Mouse (Mus musculus) liver, adult (tissue): ENCODE data around the gene Lipc.
A peak's percentile ranks its signal among the peaks of the same experiment; 100 is the strongest.

Source experiments
- GATA4 ChIP-seq: IDR thresholded peaks from 2 replicates; pipeline ENCODE4 v1.6.1; 2014; ENCODE audit warnings: mild to moderate bottlenecking, low read length; ENCODE audit not compliant: insufficient replicate concordance

Gene Lipc

DNA sequence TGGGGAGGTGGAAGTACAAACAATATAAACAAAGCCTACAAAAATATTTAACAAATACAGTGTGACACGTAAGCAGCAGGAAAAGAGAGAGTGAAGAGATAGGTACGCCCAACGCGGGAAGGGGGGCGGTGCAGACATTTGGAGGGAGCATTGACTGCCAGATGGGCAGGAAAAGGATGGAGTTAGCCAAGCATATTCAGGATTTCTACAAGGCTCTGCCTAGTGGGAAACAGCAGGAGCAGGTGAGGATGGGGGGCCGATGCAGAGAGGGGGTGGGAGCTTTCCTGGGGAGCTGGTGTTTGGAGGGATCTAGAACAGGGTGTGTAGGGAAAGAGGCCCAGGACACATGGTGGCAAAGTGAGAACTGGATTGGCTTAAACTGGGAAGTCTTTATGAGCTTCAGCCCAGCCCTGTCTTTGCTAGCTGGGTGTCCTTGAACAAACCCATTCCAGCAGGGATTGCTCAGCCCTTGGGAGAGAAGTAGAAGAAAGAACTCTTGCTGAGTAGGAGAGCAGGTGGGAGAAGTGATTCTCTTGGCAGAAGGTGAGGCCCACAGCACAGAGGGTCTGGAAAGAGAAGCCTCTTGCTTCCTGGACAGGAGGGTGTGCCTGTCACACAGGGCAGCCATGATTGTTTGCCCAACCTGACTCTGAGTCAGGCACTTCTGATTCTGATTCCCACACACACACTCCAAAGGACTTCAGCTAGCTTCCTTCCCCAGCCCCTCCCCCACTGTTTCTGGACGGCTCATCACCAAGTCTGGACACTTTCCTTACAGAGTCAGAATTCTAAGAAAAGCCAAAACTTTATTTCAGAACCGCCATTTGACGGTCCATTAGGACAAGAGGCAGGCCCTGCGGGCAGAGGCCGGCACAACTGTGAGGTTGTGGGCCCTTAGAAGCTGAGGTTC is 49.0 kb downstream of the Lipc start:
- no peak for TF ChIP-seq GATA4

DNA sequence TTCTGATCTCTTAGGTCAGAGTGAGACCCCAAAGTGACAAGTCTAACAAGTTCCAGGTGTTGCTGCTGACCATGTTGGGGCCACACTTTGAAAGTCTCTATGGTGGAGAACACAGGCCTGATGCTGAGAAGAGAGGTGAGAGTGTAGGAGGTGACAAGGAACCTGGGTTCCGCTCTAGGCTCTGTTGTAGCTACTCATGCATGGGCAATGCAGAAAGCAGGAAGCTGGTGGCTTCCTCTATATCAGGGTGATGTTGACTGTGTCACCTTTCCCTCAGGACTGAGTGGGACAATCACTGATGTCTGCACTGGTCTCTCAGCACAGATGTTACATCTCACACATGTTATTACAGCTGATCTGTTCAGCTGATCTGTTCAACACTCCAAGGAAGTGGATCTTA is 57.8 kb downstream of the Lipc start:
- TF ChIP-seq GATA4: no peak

DNA sequence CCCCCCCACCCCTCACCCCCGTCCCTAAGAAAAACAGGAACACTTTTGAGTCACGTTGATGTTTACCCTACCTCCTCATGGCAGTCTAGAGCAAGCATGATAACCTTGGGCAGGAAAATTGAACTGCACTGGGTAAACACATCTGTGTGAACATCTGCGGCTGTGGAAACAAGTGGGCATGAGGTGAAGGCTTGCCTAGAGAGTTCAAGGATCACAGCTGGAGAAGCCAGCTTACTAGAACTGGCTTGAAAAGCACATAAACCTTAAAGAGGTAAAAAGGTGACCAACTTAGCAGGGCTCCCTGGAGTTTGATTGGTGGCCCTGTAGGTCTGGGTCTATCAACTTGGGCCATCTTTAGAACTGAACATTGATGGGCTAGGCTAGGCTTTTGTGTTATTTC is 58.5 kb downstream of the Lipc start:
- TF ChIP-seq GATA4: no peak

DNA sequence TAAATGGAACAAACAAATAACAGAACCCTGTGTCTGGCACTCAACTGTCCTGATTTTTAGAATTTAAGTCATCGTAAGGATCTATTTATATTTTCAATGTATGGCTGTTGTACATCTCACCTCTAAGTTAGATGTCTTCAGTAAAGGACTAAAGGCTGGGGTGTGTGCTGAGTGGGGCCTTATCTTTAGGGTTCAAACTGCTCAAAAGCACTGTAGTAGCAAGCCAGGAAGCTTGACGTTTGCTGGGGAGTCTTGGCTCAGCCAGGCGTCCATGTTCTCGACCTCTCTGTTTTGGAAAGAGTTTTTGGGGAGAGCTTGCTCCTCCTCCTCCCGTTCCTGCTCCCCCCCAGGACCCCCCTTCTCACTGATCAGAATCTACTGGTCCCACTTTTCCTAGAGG is 59.4 kb downstream of the Lipc start:
- no peak for TF ChIP-seq GATA4

DNA sequence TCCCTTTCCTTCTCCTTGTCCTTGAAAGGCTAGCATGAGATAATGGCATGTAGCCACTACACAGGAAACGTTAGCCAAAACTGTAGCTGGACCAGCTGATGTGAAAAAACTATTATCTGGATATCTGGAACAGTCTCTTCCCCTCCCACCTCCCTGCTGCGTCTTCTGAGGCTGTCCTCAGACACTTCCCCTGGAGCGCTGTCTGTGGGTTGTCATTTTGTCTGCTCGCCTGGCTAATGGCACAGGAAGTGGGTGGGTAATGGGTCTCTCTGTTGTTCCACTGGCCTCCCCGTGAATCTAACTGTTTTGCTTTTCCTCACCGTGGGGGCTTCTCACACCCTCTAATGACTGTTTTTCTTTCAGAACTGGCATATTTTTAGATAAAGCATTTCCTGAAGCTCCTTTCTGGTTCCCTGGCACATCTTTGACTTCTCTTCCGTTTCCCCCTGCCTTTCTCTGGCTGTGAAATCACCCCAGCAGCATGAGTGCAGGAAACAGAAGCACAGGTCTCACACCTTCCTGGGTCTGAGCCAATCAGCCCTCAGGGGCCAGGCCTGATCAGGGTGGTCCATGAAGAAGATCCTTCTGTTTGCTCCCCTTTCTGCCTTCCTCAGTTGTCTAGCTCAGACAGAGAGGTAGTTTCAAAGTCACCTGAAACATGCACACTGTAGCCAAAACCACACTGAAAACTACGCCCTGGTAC is 60.4 kb downstream of the Lipc start:
- no peak; the same call in 1 of the 2 replicates for TF ChIP-seq GATA4

DNA sequence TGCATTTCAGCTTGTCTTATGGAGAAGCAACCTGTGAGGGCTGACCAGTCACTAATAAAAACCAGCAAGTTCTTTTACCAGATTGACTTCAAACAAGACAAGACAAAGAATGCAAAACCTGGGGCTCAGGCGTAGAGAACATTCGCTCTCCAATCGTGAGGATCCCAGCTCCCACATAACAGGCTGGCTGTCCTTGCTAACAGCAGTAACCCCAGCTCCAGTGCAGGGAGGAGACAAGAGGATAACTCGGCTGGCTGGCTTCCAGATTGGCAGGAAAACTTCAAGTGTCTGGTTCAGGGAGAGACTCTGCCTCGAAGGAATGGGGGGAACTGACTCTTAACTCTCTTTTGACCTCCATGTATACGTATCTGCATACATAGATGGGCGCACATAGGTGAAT is 61.3 kb downstream of the Lipc start:
- no peak for TF ChIP-seq GATA4

DNA sequence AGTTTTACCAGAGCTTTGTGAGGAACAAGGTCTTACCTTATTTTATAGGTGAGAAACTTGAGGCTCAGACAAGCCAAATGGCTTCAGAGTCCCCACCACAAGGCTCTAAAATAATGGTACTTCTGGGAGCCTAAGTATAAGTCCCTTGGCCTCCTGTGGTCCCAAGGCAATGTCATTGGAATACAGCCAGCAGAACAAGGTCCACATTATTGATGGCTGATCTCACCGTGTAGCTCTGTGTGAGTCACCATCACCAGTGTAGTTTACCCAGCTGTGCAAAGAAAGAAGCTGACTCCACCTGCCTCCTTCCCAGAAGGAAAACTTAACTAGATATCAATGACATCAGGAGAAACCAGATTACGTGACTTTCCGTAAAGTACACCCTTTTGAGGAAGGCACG is 63.1 kb downstream of the Lipc start:
- no peak for TF ChIP-seq GATA4

DNA sequence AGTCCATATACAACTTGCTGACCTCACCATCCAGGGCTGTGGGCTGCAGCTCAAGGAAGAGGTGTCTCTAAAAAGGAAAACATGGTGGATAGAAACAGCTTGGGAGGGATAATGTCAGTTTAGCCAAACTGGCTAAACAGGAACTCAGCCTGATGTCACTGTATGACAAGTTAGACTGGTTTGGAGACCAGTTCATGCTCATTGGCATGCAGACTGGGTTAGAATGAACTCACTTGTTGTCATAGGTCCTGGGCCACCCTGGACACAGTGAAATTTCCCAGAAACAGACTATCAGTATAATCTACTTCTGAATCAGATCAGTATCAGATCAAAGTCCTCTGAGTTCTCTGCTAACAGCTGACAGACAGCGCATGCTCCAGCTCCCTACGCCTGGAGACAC is 63.5 kb downstream of the Lipc start:
- TF ChIP-seq GATA4: peak; percentile 64; the same call in 1 of the 2 replicates

DNA sequence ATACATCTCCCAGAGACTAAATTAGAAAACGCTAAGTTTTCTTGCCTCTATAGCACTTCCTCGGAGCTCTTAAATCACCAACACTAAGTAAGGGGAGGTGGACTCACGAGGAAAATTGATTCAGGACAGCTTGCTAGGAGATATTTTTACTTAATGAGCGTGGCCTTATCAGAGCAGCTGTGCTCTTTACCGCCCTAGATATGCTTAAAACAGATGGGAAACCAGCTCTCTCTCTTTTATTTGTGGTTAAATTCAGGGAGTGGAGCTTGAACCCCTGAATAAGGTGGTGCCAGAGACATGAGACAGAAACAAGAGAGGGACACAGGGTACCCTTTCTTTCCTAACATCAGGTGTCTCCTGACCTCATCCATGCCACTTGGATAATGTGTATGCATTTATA is 70.0 kb downstream of the Lipc start:
- TF ChIP-seq GATA4: no peak

DNA sequence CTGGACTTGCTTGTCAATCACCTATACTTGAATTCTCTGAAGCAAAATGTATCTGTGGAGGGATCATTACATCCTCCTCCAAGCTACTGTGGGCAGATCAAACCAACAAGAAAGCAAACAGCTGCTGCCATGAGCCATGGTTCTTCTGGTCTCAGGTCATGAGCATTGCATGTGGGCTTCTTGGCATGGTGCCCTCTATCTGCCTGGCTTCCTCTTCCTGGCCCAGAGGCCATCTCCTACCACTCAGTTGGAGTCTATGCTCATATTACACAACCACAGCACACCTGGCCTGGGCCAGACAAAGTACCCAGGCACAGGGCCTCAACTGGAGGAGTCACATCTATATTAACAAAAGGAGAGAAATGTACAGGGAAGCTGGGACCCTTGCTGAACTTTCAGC is 73.2 kb downstream of the Lipc start:
- no peak for TF ChIP-seq GATA4

DNA sequence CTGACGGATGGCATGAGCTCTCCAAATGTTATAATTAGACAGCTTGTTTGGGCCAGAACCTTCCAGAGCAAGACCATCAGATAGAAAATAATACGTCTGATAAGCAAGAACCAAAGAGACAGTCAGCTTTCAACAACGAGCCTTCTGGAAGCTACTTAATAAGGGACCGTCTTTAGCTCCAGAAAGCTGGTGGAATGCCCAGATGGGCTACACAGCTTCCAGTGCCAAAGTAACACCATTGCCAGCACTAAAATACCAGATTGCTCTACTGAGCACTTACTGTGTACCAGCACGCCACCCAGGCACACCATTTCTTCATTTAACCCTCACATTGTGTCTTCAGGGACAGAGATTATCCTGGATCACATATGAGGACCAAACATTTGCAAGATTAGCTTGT is 73.9 kb downstream of the Lipc start:
- TF ChIP-seq GATA4: no peak

DNA sequence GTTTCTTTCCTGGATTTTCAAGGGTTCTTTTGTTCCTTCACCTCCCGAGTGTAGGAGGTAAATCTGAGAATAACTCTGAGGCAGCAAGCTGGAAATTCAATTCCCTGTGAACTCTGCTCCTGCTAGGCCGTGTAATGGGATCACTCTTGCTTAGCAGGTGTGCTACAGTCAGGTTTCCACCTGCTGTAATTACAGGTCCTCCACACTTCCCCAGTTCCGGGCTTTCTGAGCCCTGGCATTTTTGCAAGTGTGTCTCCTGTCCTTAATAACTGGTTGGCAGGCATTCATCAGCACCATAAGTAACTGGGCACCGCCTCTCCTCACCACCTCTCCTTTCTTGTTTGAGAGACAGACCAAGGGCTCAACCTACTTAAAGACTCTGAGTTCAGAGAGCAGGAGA is 76.5 kb downstream of the Lipc start:
- TF ChIP-seq GATA4: no peak

DNA sequence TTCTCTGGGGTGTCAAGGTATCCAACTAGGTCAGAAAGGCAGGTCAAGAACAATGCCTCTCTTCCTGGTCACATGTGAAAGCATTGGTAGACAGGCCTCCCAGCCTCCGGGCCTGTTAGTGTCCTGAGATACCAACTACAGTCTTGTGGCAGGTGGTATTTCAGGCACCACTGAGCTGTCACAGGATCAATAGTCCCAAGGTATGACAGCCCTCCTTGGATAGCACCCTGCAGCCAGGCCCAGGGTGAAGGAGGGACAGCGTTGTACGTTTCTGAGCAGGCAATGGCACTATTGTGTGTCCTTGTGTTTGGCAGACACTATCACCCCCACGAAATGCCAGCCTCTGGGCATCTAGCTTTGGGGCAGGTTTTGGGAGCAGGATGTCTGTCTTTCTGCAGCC is 77.0 kb downstream of the Lipc start:
- no peak for TF ChIP-seq GATA4

DNA sequence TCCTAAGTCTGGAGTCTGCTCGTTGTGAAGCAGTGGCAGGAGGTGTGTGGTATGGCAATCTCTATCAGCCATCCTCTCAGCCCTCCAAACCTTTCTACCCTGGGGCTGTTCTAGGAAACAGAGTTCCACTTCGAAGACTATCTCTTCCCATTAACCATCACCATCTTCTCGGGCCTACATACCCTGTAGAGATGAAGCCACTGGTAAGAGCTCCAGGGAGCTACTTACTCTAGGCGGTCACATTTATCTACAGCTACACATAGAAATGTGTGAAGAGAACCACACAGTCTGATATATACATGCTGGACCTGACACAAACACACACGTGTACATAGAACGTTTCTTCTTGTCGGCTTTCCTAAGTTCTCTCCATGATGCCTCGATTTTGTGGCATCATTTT is 79.4 kb downstream of the Lipc start:
- TF ChIP-seq GATA4: no peak

DNA sequence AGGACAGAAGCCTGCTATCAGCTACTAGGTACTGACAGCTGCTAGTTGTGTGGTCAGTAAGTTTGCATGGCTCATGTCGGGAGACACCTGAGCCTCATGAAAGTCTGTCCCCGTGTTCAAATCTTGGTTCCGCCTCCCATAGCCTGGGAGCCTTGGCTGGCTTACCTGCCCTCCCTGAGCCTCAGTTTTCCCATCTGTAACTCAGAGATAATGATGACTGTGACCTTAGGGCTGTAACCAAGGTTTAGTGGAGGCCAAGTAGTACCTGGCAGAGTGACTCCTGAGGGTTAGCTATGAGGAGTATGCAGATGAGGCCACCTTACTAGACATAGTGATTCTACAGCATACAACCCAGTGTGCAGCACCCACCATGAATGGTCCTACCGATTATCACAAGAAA is 81.7 kb downstream of the Lipc start:
- no peak for TF ChIP-seq GATA4

DNA sequence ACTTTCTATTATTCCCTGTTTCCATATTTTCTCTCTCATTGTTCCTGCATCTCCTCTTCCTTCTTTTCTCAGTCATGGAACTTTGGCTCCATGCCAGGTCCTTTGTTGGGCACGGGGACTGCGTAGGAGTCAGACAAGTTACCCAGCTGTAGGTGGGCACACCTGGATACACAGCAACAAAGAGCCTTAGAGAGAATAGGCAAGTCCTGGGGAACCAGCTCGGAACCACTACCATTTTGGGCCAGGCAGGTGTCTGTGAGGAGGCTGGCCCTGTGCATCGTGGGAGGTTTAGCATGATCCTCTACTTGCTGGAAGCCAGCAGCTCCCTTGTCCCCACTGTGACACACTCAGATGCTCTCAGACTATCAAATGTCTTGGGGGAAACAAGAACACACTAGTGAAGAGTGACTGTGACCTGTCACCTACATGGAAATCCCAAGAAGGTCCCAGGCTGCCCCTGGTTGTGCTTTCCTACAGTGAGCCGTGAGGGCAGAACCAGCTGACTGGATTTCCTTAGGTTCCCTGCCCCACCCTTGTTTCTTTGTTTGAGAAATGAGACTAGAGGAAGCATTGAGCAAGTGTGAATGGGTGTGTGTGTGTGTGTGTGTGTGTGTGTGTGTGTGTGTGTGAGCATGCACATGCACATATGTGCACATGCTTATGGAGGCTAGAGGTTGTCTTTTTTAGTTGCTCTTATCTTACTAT is 82.7 kb downstream of the Lipc start:
- TF ChIP-seq GATA4: no peak
